Mouse (Mus musculus) midbrain, embryonic 16.5 days (tissue): ENCODE measurements at regions not wholly inside any gene's neighbourhood (a gene's known extent, or its start where the extent isn't known, plus 50 kb on each side); places are given as distances from the start of the nearest gene placed in this dataset.

Source experiments
- ATAC-seq: fragments of 200-750 bp; cut with Nextera tagmentation; 2 replicates; pipeline ENCODE4 v1.8.0; 2017; ENCODE audit warnings: moderate TSS enrichment
- H3K27ac ChIP-seq: fragments of 300-500 bp; sonication (generic); 2 replicates; pipeline ENCODE4 v1.5.1; 2014; ENCODE audit warnings: mild to moderate bottlenecking, low read length, mixed read lengths
- H3K27me3 ChIP-seq: fragments of 300-500 bp; sonication (generic); 2 replicates; pipeline ENCODE4 v1.6.1; 2014; ENCODE audit warnings: low read depth, low read length, mixed read lengths; ENCODE audit not compliant: control insufficient read depth, insufficient read depth
- H3K36me3 ChIP-seq: fragments of 300-500 bp; sonication (generic); 2 replicates; pipeline ENCODE4 v1.6.1; 2014; ENCODE audit warnings: mild to moderate bottlenecking, low read length, moderate library complexity, mixed read lengths; ENCODE audit not compliant: control insufficient read depth, insufficient read depth
- H3K4me1 ChIP-seq: fragments of 300-500 bp; sonication (generic); 2 replicates; pipeline ENCODE4 v1.6.1; 2014; ENCODE audit warnings: mild to moderate bottlenecking, low read length, mixed read lengths; ENCODE audit not compliant: control insufficient read depth, insufficient read depth
- H3K4me2 ChIP-seq: fragments of 300-500 bp; sonication (generic); 2 replicates; pipeline ENCODE4 v1.6.1; 2014; ENCODE audit warnings: mild to moderate bottlenecking, low read length, mixed read lengths
- H3K4me3 ChIP-seq: fragments of 300-500 bp; sonication (generic); 2 replicates; pipeline ENCODE4 v1.5.1; 2014; ENCODE audit warnings: low read depth, mild to moderate bottlenecking, low read length, moderate library complexity, mixed read lengths
- H3K9ac ChIP-seq: fragments of 300-500 bp; sonication (generic); 2 replicates; pipeline ENCODE4 v1.6.1; 2014; ENCODE audit warnings: low read depth, low read length, mixed read lengths
- H3K9me3 ChIP-seq: fragments of 300-500 bp; sonication (generic); replicated peaks from 2 replicates; pipeline ENCODE4 v1.6.1; 2014; ENCODE audit warnings: mild to moderate bottlenecking, low read length, mixed read lengths; ENCODE audit not compliant: control insufficient read depth, poor library complexity, severe bottlenecking
- WGBS: fragments of 180-500 bp; shearing (Covaris S2); extraction: QIAGEN DNeasy Blood & Tissue Kit; methylation state at CpG from one replicate; pipeline ENCODE4 v1.1.7; 2014; 5-methylcytosine and 5-hydroxymethylcytosine counted together

DNA sequence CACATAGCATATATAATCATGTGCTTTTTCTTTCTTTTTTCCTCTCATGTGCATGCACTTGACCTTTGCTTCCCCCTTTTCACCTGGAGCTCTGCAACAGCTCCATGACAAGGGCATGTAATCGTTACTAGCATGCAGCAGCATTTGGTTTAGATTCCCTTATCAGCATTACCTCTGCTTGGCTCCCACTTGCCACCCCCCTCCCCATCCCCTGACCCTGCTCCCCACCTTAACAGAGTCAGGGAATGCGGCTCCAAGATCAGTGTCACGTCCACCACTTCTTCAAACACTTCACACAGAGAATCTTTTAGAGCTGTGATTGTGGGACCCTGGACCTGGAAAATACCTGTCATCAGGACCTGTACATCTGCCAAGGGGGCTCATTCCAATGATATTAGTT is 192.2 kb upstream of the Hey2 start:
- 64% methylated on average over 3 of the region's 3 CpGs for WGBS

DNA sequence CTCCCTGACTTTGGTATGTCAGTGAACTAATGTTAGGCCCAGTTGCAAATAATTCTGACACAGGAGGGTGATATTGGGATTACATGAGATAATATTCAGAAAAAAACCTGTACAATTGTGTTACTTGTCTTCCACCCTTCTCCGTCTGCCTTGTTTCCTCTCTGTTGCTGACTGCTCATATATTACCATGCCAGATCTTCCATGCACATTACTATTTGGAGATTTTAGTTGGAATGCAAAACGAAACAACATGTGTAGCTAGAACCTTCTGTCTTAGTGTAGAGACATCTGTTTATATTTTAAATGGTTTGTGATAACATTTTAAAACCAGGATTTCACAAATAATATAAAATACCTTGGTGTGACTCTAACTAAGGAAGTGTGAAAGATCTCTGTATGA is 188.1 kb upstream of the Hey2 start:
- H3K27me3 ChIP-seq, result no peaks in the 10 kb centered on the region
- H3K4me3 ChIP-seq, result no peak overlapping the region
- H3K4me1 ChIP-seq, result no peaks in the 10 kb centered on the region
- H3K9me3 ChIP-seq, result no peaks in the 10 kb centered on the region
- WGBS, result 87% methylated on average over 2 of the region's 2 CpGs
- ATAC-seq, result no peak
- no peak overlapping the region for H3K9ac ChIP-seq
- H3K27ac ChIP-seq, result no peak overlapping the region
- no peaks in the 10 kb centered on the region for H3K36me3 ChIP-seq
- H3K4me2 ChIP-seq, result no peak overlapping the region

More for the DNA sequence above, 192.2 kb upstream of the Hey2 start:
- Histone ChIP-seq H3K27me3 (no peaks in the 10 kb centered on the region), H3K4me3 (no peak overlapping the region), H3K4me1 (no peaks in the 10 kb centered on the region), H3K4me2 (no peak overlapping the region), H3K36me3 (no peaks in the 10 kb centered on the region), H3K9ac (no peak overlapping the region), H3K9me3 (no peaks in the 10 kb centered on the region), H3K27ac (no peak overlapping the region)
- ATAC-seq, result no peak

DNA sequence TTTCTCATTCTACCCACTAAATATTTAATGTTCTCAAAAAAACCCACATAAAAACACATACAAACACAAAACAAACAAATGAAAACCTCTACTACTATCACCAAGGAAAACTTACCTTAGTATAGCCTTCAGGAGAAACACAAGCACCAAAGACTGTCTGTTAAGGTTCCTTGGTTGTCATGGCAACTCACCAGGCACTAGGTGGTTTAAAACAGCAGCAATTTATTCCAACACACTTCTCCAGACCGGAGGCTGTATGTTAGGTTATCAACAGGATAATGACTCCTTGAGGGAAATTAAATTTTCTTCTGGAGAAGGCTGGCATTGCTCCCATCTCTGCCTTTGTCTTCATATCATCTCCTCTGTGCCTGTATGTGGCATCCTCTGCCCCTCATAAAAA is 183.8 kb upstream of the Hey2 start:
- H3K9ac ChIP-seq, result no peak overlapping the region
- H3K36me3 ChIP-seq, result no peaks in the 10 kb centered on the region
- 33% methylated on average over 1 of the region's 1 CpGs for WGBS
- H3K4me2 ChIP-seq, result no peak overlapping the region
- no peak overlapping the region for H3K4me3 ChIP-seq
- H3K4me1 ChIP-seq, result no peaks in the 10 kb centered on the region
- no peak overlapping the region for H3K27ac ChIP-seq
- peak; percentile 88 for ATAC-seq
- no peaks in the 10 kb centered on the region for H3K9me3 ChIP-seq
- no peaks in the 10 kb centered on the region for H3K27me3 ChIP-seq

DNA sequence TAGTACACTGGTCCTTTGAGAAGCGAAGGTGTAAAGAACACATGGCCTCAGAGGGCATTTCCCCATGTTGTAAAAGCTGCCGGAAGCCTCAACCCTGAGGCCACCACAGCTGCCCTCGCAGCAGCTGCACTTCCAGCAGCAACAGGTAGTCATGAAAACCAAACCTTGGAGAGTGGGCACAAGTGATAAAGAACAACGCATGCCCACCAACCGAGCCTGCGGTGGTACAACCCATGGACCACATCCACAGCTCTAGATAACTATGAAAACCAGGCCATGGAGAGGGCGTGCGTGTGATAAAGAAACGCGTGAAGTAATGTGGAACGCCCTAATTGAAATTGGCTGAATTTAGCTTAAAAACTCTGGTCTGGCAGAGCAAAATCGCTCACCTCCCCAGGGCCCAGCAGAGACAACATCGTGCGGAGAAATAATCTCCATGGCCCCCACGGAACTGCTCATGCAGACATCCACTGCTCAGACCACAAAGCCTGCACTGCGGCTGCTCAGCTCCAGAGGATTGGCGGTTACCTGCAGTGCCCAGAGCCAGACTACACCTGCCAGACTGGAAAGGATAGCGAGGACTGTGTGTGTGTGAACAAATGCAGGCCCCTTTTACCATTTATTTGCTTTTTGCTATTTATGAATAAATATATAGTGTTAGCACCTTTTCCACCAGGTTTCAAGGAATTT is 170.2 kb upstream of the Hey2 start:
- WGBS, result 87% methylated on average over 18 of the region's 18 CpGs
- Histone ChIP-seq H3K4me1 (no peaks in the 10 kb centered on the region), H3K36me3 (no peaks in the 10 kb centered on the region), H3K9me3 (no peaks in the 10 kb centered on the region), H3K4me2 (no peak overlapping the region), H3K27ac (no peak overlapping the region), H3K9ac (no peak overlapping the region), H3K27me3 (no peaks in the 10 kb centered on the region), H3K4me3 (no peak overlapping the region)
- ATAC-seq, result no peak

DNA sequence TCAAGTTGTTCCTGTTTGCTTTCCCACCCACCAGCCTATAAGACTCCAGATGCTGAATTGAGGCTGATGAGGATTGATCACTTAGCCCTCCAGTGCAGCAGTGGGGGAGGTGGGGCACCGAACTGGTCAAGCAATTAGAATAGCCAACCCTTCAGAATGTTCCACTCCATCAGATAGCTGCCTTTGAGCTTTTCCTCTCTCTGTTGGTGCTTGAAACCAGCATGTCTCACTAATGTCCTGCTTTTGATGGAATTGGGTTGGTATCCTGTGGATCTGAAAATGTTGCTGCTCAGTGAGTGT is 167.3 kb upstream of the Hey2 start:
- 72% methylated on average over 1 of the region's 1 CpGs for WGBS

GRCm38 (mm10) chr10:31009128-31009954 is 166.7 kb upstream of the Hey2 start:
- no peak for ATAC-seq

More for the DNA sequence above, 167.3 kb upstream of the Hey2 start:
- Histone ChIP-seq H3K36me3 (no peaks in the 10 kb centered on the region), H3K4me3 (no peak overlapping the region), H3K27ac (no peak overlapping the region), H3K4me2 (no peak overlapping the region), H3K4me1 (no peaks in the 10 kb centered on the region), H3K9ac (no peak overlapping the region), H3K27me3 (no peaks in the 10 kb centered on the region), H3K9me3 (no peaks in the 10 kb centered on the region)
- ATAC-seq, result no peak

DNA sequence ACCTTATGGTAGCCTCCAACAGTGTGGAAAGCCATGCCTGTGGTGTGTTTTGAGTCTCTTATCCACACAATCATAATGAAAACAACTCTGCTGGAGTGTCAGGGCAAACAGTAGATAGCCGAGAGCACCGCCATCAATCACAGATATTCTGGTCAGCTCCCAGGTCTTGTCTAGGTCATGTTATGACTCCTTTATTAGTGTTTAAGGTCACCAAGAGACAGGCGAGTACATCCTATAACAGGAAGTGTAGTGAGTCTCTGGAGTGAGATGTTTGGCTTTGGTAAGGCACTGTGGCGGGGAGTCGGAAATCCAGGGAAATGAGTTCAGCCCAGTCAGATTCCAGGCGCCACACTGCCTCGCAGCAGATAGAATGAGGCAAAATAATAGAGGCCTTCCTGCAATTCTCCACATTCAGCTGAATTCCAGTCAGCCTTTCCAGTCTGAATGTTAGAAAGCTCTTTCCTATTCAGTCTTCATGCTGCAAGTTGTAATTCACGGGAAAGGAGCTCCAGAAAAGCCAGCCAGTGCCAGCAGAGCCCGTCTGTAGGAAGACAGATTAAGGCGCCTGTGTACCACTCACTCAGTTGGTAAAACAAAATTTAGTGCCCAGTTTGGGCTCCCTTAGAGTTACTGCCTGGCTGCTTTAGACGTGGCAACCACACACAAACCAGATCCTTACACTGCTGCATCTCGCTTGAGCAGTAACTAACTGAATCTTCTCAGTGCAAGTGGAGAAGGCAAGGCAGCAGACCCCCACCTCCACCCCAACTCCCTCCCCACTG is 155.8 kb upstream of the Hey2 start:
- no peaks in the 10 kb centered on the region for H3K27me3 ChIP-seq
- no peak overlapping the region for H3K4me2 ChIP-seq
- ATAC-seq, result no peak
- H3K9me3 ChIP-seq, result 0 out of 2 replicates have a peak, but pooled peaks cover 2% of the 10 kb centered on the region
- no peak overlapping the region for H3K4me3 ChIP-seq
- no peak overlapping the region for H3K27ac ChIP-seq
- no peaks in the 10 kb centered on the region for H3K36me3 ChIP-seq
- H3K9ac ChIP-seq, result no peak overlapping the region
- no peaks in the 10 kb centered on the region for H3K4me1 ChIP-seq
- 75% methylated on average over 12 of the region's 12 CpGs for WGBS

More at GRCm38 (mm10) chr10:31009128-31009954, 166.7 kb upstream of the Hey2 start:
- Histone ChIP-seq H3K9ac (no peak overlapping the region), H3K9me3 (no peaks in the 10 kb centered on the region), H3K4me1 (no peaks in the 10 kb centered on the region), H3K27ac (no peak overlapping the region), H3K36me3 (no peaks in the 10 kb centered on the region), H3K4me2 (no peak overlapping the region), H3K27me3 (no peaks in the 10 kb centered on the region), H3K4me3 (no peak overlapping the region)
- WGBS, result 82% methylated on average over 5 of the region's 5 CpGs

DNA sequence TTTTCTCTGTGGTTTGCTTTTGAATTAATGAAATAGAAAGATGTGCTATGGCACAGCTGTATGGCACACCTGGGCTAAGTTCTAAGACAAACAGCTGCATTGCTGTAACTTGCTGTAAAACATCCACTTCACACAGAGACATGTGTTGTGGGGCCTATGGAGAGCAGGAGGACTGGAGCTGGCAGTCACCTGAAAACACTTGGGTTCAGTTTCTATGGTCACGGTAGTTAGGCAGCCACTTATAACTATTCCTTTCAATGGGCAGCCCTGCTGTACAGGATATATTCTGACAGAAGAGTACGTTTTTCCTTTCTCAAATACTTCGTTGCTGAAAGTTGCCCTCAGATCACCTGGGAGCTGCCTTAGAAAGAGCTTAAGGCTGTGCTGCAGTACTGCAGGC is 149.6 kb upstream of the Hey2 start:
- H3K4me1 ChIP-seq, result no peaks in the 10 kb centered on the region
- H3K27me3 ChIP-seq, result no peaks in the 10 kb centered on the region
- no peak overlapping the region for H3K9ac ChIP-seq
- whole genome bisulfite sequencing, result 80% methylated on average over 3 of the region's 3 CpGs
- H3K4me3 ChIP-seq, result no peak overlapping the region
- no peaks in the 10 kb centered on the region for H3K9me3 ChIP-seq
- no peak overlapping the region for H3K27ac ChIP-seq
- no peak overlapping the region for H3K4me2 ChIP-seq
- H3K36me3 ChIP-seq, result no peaks in the 10 kb centered on the region
- no peak for ATAC-seq
